Mouse (Mus musculus) intestine, postnatal 0 days (tissue): ENCODE measurements around the gene Rhod. TPM values are rescaled to one million over a fixed set of nuclear protein-coding genes. Genes with fewer than 3 reads are reported as not detected.
A peak's percentile ranks its signal among the peaks of the same experiment; 100 is the strongest.
"Not testable (repeated sequence)": the region's sequence is repeated elsewhere in the genome, so short reads cannot be mapped to it uniquely, and the experiment has no call there.

ENCODE experiments used
- ATAC-seq: fragments of 200-750 bp; cut with Nextera tagmentation; 2 replicates; pipeline ENCODE4 v1.8.0; 2017; ENCODE audit warnings: mild to moderate bottlenecking, moderate TSS enrichment, moderate library complexity
- H3K27ac ChIP-seq: fragments of 300-500 bp; sonication (generic); 2 replicates; pipeline ENCODE4 v1.5.1; 2014; ENCODE audit warnings: mild to moderate bottlenecking, low read depth, low read length, moderate library complexity
- H3K27me3 ChIP-seq: fragments of 300-500 bp; sonication (generic); replicated peaks from 2 replicates; pipeline ENCODE4 v1.6.1; 2014; ENCODE audit warnings: low read length, mixed read lengths; ENCODE audit not compliant: control insufficient read depth, insufficient read depth
- H3K36me3 ChIP-seq: fragments of 300-500 bp; sonication (generic); 2 replicates; pipeline ENCODE4 v1.6.1; 2014; ENCODE audit warnings: mild to moderate bottlenecking, moderate library complexity; ENCODE audit not compliant: control insufficient read depth, insufficient read depth
- H3K4me1 ChIP-seq: fragments of 300-500 bp; sonication (generic); replicated peaks from 2 replicates; pipeline ENCODE4 v1.6.1; 2014; ENCODE audit warnings: antibody characterized with exemption, low read length, mixed read lengths; ENCODE audit not compliant: control insufficient read depth, insufficient read depth
- H3K4me2 ChIP-seq: fragments of 300-500 bp; sonication (generic); replicated peaks from 2 replicates; pipeline ENCODE4 v1.6.1; 2014; ENCODE audit warnings: low read depth, mild to moderate bottlenecking, moderate library complexity
- H3K4me3 ChIP-seq: fragments of 300-500 bp; sonication (generic); 2 replicates; pipeline ENCODE4 v1.5.1; 2014; ENCODE audit warnings: low read depth, low read length
- H3K9ac ChIP-seq: fragments of 300-500 bp; sonication (generic); 2 replicates; pipeline ENCODE4 v1.6.1; 2014; ENCODE audit warnings: mild to moderate bottlenecking, low read depth, low read length
- H3K9me3 ChIP-seq: fragments of 300-500 bp; sonication (generic); 2 replicates; pipeline ENCODE4 v1.6.1; 2016; ENCODE audit warnings: mixed run types; ENCODE audit not compliant: control insufficient read depth
- CTCF ChIP-seq: sonication (generic); IDR thresholded peaks from 2 replicates; pipeline ENCODE4 v1.5.1; 2016; ENCODE audit warnings: low read depth, mild to moderate bottlenecking, control low read depth, antibody characterized with exemption, moderate library complexity
- WGBS: fragments of 180-500 bp; shearing (Covaris S2); extraction: QIAGEN DNeasy Blood & Tissue Kit; methylation state at CpG from one replicate; pipeline ENCODE4 v1.1.7; 2014; 5-methylcytosine and 5-hydroxymethylcytosine counted together
- polyA plus RNA-seq: library from polyadenylated mRNA; unstranded; fragments of >200 nt; fragmentation: Nextera tagmentation; extraction: Ambion mirVana; gene quantifications from 2 replicates; pipeline ENCODE4 v1.2.1, GENCODE M21; 2015

Rhod gene
- polyA plus RNA-seq, 1 experiment from 2014 or later: 60.3 TPM

- no peak overlapping the region for H3K4me2 ChIP-seq
- 90% methylated on average over 5 of the region's 5 CpGs for WGBS
- H3K36me3 ChIP-seq: no peaks in the 10 kb centered on the region
- H3K4me3 ChIP-seq: no peak overlapping the region
- peaks cover 34% of the 10 kb centered on the region for H3K27me3 ChIP-seq
- no peaks in the 10 kb centered on the region for H3K9me3 ChIP-seq
- TF ChIP-seq CTCF: no peak
- H3K27ac ChIP-seq: no peak overlapping the region
- 0 out of 2 replicates have a peak, but pooled peaks cover 4% of the 10 kb centered on the region for H3K4me1 ChIP-seq
- no peak overlapping the region for H3K9ac ChIP-seq
- no peak for ATAC-seq
Observed at GRCm38 (mm10) chr19:4473549-4473948, 34.3 kb upstream of the Rhod start.

- ATAC-seq: no peak
- Histone ChIP-seq H3K27me3 (0 out of 2 replicates have a peak, but pooled peaks cover 3% of the 10 kb centered on the region), H3K36me3 (no peaks in the 10 kb centered on the region), H3K4me3 (no peak overlapping the region), H3K27ac (no peak overlapping the region), H3K9me3 (no peaks in the 10 kb centered on the region), H3K9ac (no peak overlapping the region), H3K4me2 (no peak overlapping the region), H3K4me1 (no peaks in the 10 kb centered on the region)
- peak; percentile 60 for TF ChIP-seq CTCF
- WGBS: 35% methylated on average over 5 of the region's 5 CpGs
Observed at GRCm38 (mm10) chr19:4468363-4468762, 29.1 kb upstream of the Rhod start.

- no peak for TF ChIP-seq CTCF
- no peak overlapping the region for H3K4me3 ChIP-seq
- H3K9me3 ChIP-seq: no peaks in the 10 kb centered on the region
- no peak overlapping the region for H3K27ac ChIP-seq
- H3K4me2 ChIP-seq: no peak overlapping the region
- no peaks in the 10 kb centered on the region for H3K36me3 ChIP-seq
- 78% methylated on average over 4 of the region's 4 CpGs for WGBS
- ATAC-seq: no peak
- H3K27me3 ChIP-seq: 0 out of 2 replicates have a peak, but pooled peaks cover 3% of the 10 kb centered on the region
- no peaks in the 10 kb centered on the region for H3K4me1 ChIP-seq
- no peak overlapping the region for H3K9ac ChIP-seq
Observed at GRCm38 (mm10) chr19:4464666-4465065, 25.4 kb upstream of the Rhod start.

GRCm38 (mm10) chr19:4461981-4462380, 22.7 kb upstream of the Rhod start:
- H3K4me1 ChIP-seq: no peaks in the 10 kb centered on the region
- ATAC-seq: no peak
- no peaks in the 10 kb centered on the region for H3K27me3 ChIP-seq
- no peak for TF ChIP-seq CTCF
- no peaks in the 10 kb centered on the region for H3K36me3 ChIP-seq
- H3K9ac ChIP-seq: no peak overlapping the region
- WGBS: 80% methylated on average over 8 of the region's 8 CpGs
- H3K27ac ChIP-seq: no peak overlapping the region
- H3K4me3 ChIP-seq: no peak overlapping the region
- no peaks in the 10 kb centered on the region for H3K9me3 ChIP-seq
- no peak overlapping the region for H3K4me2 ChIP-seq

- Histone ChIP-seq H3K27ac (no peak overlapping the region), H3K9ac (no peak overlapping the region), H3K4me3 (no peak overlapping the region), H3K27me3 (peaks cover 7% of the 10 kb centered on the region; the same call in 1 of the 2 replicates), H3K4me2 (no peak overlapping the region), H3K36me3 (no peaks in the 10 kb centered on the region), H3K4me1 (no peaks in the 10 kb centered on the region), H3K9me3 (no peaks in the 10 kb centered on the region)
- peak; percentile 81 for TF ChIP-seq CTCF
- WGBS: 12% methylated on average over 11 of the region's 11 CpGs
- peak; percentile 36; the same call in 1 of the 2 replicates for ATAC-seq
Observed at GRCm38 (mm10) chr19:4456227-4456626, 17.0 kb upstream of the Rhod start.

GRCm38 (mm10) chr19:4455071-4455800, 16.0 kb upstream of the Rhod start:
- H3K27me3 ChIP-seq: peaks cover 7% of the 10 kb centered on the region; the same call in 1 of the 2 replicates
- no peaks in the 10 kb centered on the region for H3K36me3 ChIP-seq
- no peak overlapping the region for H3K4me2 ChIP-seq
- no peaks in the 10 kb centered on the region for H3K4me1 ChIP-seq
- no peak for TF ChIP-seq CTCF
- H3K4me3 ChIP-seq: no peak overlapping the region
- WGBS: 74% methylated on average over 15 of the region's 15 CpGs
- H3K9ac ChIP-seq: no peak overlapping the region
- no peaks in the 10 kb centered on the region for H3K9me3 ChIP-seq
- H3K27ac ChIP-seq: no peak overlapping the region
- ATAC-seq: no peak

- H3K4me3 ChIP-seq, ATAC-seq: not testable (repeated sequence)
- 32% methylated on average over 1 of the region's 1 CpGs for WGBS
Observed at GRCm38 (mm10) chr19:4454040-4454439, 14.8 kb upstream of the Rhod start.

More at GRCm38 (mm10) chr19:4454040-4454439, 14.8 kb upstream of the Rhod start:
- H3K4me2 ChIP-seq, H3K4me1 ChIP-seq, H3K9ac ChIP-seq, H3K36me3 ChIP-seq, H3K9me3 ChIP-seq, H3K27ac ChIP-seq, H3K27me3 ChIP-seq: not testable (repeated sequence)
